Mouse (Mus musculus): ENCODE results near the gene Rpl13a.
"Not testable (repeated sequence)": the region's sequence is repeated elsewhere in the genome, so short reads cannot be mapped to it uniquely, and the experiment has no call there.

Gene Rpl13a

DNA sequence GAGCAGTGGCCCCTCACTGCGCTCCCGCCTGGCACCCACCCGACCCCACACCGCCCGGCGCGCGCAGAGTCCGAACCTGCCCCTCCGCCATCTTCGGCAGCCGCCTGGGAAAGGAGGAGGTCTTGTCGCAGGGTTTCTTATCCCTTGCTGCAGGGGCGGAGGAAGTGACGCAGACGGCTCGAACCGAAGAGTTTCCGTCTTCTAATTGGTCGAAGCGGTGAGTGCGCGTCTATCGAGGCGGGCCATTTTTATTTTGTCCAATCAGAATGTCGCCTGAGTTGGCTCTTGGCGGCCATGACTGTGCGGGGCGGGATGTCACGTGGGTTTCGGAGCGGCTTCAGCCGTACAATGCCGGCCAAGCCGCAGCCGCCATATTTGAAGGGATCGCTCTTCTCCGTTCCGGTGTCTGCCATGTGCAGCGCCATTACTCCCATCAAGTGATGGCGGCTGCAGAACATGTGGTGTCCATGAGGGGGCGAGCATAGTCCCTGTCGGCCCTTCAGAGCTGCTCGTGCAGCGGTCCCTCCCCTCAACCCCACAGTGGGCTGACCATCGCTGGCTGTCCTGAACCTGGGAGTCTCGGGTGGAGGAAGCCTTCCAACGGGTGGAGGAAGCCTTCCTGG, at the start of gene Rpl13a:
Rpl13a (minus strand) TSS at position 138 of the 623 bp plus-strand sequence.
- DNase-seq (ENCODE audit: low spot score) = peak; percentile 100

DNA sequence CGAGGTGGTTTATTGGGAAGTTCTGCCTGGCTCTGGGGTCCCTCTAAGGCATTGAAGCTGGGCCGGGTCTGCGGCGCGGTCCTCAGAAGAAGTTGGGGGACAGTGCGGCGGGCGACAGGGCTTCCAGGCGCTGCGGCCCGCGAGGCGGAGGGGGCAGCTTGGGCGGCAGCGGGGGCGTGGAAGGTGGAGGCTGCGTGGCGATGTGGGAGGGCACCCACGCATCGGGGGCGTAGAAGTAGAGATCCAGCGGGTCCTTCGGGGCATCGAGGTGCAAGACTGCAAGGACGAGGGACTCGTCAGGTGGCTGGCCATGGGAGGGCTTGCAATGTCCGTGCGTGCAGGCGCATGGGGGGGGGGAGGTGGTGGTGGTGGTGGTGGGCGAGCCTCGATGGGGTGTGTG, 47.8 kb upstream of the Rpl13a start:
- no peak for DNase-seq (ENCODE audit: low spot score)

DNA sequence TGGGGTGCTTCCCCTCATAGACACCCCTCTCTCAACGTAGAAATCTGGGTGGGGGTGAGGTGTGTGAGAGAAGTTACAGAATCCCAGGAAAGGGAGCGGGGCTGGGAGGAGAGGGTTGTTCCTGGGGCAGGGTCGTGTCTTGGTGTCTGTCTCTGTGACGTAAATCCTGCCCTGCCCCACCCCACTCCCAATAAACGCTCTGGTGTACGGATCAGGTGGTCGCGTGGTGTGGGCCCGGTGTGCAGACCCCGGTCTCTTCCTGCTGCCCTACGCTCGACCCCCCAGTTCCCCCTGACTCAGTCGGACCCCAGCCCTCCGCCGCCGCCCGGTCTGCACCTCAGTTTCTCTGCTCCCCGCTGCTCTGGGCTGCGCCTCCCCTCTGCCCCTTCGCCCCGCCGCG, 47.4 kb upstream of the Rpl13a start:
- no peak for DNase-seq (ENCODE audit: low spot score)

DNA sequence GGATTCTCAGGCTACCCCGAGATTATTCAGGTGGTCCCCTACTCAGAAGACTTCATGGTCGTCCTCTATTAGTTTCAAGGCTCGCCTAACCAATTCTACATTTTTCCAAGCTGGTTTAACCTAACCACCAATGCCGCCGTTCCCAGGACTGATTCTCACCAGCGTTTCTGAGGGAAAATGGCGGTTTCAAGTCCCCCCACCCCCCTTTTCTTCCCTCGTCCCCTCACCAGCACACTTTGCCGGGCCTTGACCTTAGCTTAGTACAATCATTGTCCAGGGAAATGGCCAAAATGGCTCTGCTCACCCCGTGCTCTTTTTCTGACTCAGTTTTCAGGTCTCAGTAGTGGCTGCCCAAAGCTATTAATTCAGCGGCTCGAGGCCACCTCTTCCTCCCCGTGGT, 46.8 kb upstream of the Rpl13a start:
- peak; percentile 42 for DNase-seq (ENCODE audit: low spot score)

DNA sequence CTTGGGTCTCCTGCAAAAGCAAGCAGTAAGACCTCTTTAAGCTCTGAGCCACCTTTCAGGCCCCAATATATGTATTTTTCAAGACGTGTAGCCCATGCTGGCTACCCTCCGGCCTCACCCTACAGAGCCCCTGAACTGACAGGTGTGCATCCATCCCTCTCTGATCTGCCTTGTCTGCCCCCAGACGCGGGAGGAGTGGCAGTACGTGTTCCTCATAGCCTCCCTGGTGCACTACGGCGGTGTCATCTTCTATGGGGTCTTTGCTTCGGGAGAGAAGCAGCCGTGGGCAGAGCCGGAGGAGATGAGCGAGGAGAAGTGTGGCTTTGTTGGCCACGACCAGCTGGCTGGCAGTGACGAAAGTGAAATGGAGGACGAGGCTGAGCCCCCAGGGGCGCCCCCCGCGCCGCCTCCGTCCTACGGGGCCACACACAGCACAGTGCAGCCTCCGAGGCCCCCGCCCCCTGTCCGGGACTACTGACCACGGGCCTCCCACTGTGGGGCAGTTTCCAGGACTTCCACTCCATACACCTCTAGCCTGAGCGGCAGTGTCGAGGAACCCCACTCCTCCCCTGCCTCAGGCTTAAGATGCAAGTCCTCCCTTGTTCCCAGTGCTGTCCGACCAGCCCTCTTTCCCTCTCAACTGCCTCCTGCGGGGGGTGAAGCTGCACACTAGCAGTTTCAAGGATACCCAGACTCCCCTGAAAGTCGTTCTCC, 46.2 kb upstream of the Rpl13a start:
- peak; percentile 36 for DNase-seq (ENCODE audit: low spot score)

DNA sequence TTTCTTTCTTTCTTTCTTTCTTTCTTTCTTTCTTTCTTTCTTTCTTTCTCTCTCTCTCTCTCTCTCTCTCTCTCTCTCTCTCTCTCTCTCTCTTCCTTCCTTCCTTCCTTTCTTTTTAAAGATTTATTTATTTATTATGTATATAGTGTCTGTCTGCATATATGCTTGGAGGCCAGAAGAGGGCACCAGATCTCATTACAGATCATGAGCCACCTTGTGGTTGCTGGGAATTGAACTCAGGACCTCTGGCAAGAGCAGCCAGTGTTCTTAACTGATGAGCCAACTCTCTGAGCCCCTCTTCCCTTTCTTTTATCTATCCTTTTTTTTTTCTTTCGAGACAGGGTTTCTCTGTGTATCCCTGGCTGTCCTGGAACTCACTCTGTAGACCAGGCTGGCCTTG, 45.2 kb upstream of the Rpl13a start:
- DNase-seq (ENCODE audit: low spot score) = not testable (repeated sequence)

DNA sequence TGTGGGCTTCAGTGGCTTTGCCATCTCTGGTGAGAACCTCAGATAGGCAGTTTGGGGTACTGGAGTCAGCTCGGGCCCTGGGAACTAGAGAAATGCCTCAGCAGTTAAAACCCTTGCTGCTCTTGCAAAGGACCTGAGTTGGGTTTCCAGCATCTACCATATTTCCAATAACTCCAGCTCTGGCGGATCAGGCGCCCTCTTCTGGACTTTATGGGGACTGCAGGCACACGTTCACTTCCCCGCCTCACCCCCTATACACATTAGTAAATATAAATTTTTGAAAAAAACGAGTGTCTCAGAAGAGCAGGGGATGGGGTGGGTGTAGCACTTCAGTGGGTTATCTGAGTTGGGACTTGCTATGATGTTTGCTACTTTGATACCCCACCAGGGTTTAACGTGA, 44.4 kb upstream of the Rpl13a start:
- DNase-seq (ENCODE audit: low spot score) = no peak

DNA sequence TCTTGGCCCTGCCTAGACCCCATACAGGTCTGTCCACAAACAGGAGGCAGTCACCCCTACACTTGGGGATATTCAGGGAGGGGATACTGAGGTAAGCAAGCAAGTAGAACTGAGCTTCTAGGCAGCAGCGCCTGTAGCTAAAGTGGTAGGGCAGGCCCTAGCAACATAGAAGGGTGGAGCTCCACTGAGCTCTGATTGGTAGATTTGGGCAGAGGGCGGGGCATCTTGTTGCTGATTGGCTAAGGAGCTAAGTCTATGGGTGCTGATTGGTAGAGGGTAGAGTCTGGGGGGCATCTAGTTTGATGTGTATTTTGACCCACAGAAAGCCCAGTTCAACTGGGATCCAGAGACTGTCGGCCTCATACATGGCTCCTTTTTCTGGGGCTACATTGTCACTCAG, 40.9 kb upstream of the Rpl13a start:
- no peak for DNase-seq (ENCODE audit: low spot score)

DNA sequence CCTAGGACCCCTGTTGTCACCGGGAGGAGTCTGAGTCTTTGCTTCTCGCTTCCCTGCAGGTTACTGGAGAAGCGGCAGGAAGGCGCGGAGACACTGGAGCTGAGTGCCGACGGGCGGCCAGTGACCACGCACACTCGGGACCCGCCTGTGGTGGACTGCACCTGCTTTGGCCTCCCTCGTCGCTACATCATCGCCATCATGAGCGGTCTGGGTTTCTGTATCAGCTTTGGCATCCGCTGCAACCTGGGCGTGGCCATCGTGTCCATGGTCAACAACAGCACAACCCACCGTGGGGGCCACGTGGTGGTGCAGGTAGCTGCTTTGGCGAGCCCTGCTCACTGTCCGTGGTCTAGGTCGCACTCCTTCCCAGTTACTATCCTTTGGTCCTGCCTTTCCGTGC, 40.1 kb upstream of the Rpl13a start:
- no peak for DNase-seq (ENCODE audit: low spot score)

DNA sequence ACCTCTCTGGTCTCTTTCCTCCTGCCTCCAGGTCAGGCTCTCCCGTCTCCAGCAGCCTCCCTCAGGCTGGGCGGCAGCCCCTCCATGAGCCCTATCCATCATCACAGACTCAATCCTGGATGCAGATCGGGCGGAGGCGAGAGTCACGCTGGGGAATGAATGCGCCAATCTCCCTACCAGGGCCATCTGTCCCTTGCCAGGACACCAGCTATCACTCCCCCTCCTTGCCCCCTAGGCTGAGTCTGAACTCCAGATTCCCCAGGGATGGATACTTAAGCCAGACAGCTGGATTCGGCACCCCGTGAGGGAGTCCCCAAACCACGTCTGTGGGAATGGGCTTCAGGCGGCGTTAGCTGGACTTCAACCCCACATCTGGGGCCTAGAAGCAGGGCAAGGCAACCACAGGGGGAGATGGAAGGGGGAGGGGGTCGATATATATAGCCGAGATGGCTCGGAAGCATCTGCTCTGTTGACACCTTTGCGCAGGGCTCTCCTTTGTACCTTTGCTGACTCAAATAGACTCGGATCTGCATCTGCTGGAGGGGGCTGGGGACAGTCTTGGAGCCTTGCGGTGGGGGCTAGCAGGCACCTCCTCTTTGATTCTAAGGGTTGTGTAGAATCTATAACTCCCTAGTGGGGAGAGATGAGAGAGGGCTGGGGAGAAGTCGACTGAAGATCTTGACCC, 39.3 kb upstream of the Rpl13a start:
- DNase-seq (ENCODE audit: low spot score) = no peak

DNA sequence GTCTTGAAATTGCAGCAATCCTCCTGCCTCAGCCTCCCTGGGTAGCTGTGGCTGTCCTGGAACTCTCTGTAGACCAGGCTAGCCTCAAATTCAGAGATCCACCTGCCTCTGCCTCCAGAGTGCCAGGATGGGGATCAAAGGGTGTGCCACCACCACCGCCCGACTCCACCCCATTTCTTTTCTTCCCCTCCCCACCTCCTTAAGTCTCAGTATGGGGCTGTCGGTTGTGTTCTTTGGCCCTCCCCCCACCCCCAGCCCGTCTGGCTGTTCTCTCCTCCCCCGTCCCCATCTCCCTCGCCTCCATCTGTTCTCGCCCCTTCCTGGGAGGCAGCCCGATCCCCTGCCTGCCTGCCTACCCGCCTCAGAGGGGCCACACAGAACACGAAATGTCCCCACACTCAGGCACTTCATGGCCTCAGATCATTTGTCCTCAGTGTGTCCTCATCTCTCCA, 38.4 kb upstream of the Rpl13a start:
- no peak for DNase-seq (ENCODE audit: low spot score)

DNA sequence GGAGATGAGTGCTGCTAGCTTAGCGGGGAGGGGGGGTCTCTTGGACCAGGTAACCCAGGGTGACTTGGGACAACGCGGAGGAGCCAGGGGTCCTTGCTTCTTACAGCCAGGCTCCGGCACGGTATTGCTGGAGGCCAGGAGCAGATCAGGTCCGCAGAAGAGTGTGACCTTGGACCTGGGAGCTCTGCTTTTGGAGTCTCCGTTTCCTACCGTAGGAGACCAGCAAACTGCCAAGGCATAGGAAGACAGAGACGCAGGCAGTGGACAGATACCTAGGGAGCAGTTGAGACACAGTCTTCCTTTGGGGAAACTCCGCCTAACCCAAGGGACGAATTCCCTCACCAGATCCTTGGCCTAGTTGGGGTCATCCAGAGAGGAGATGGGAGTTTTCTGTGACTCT, 37.1 kb upstream of the Rpl13a start:
- DNase-seq (ENCODE audit: low spot score) = no peak

DNA sequence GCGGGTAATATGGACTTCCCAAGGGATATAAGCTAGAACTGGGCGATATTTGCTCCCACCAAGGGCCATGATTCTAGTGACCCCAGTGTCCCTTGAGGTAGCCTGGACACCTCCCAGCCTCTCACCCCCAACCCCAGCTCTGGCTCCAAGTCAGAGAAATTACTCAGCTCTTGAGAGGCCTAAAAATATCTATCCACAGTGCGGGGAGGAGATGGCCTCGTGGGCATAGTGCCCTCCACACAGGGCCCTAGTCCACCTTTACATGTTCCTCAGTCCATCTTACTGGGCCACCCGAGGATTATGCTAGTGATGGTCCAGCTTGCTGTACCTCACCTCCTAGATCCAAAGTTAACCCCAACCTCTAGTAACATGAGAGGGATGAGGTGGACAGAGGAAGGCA, 36.3 kb upstream of the Rpl13a start:
- DNase-seq (ENCODE audit: low spot score) = no peak

DNA sequence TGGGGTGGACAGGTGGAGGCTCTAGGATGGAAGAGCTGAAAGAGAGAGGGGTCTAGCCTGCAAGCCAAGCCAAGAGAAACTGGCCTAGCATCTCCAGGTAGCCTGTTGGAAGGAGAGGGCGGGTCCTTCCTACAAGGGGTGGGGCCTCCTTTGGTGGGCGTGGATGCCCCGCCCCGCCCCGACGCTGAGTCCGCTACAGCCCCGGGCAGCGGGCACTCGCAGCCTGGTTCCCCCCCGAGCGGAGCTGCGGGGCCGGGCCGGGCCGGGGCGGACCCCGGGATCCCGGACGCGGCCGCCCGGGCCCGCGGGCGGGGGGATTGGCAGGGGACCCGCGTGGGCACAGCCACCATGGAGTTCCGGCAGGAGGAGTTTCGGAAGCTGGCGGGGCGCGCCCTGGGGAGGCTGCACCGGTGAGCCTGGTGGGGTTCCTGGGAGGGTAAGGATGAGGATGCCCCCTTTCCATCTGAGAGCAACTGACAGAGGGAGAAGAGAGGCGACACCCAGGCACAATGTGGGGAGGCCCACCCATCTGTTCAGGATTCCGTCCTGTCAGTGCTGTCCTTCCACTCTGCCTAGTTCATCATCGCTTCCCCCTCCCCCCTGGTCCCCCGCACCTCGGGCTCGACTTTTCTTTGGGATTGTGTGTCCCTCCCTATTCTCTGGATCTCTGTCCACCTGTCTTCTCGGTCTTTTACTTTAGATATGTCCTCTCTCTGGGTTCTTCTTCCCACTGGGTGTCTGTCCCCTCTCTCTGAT, 35.4 kb upstream of the Rpl13a start, which contains the start of gene Slc17a7:
Slc17a7 (plus strand) TSS at position 215 of the 756 bp plus-strand sequence.
- peak; percentile 59 for DNase-seq (ENCODE audit: low spot score)

DNA sequence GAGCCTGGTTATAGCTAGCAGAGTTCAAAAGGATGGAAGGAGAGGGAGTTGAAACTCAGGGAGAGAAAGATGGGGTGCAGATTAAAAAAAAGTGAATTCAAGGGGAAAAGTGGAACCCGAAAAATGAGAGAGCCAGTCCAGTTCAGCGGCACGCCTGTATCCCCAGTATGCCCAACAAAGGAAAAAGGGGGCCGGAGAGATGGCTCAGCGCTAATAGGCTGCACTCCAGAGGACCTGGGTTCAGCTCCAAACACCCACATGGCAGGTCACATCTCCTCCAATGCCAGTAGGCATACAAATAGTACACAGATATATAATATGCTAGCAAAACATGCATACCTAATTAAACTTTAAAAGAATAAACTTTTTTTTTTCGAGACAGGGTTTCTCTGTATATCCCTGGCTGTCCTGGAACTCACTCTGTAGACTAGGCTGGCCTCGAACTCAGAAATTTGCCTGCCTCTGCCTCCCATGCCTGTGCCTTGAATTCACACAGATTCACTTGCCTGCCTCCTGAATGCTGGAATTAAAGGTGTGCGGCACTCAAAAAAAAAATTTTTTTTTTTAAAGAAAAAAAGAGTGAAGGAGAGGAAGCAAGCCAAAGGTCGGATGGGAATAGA, 34.5 kb upstream of the Rpl13a start:
- no peak for DNase-seq (ENCODE audit: low spot score)

DNA sequence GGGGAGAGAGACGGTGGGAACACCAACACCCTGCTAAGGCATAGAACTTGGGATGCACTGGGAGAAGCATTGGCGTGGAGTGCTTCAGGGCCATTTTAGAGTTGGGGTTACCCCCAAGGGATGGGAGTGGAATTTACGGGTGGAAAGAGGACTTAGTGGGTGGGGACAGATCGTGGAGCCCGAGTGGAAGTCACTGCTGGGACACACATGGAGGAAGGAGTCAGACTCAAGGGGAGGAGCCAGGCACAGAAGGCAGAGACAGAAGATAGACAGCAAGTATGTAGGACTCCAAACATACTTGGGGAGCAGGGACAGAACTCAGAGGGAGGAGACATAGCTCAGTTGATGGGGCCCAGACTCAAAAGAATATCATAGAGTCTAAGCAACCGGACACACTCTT, 34.0 kb upstream of the Rpl13a start:
- no peak for DNase-seq (ENCODE audit: low spot score)

DNA sequence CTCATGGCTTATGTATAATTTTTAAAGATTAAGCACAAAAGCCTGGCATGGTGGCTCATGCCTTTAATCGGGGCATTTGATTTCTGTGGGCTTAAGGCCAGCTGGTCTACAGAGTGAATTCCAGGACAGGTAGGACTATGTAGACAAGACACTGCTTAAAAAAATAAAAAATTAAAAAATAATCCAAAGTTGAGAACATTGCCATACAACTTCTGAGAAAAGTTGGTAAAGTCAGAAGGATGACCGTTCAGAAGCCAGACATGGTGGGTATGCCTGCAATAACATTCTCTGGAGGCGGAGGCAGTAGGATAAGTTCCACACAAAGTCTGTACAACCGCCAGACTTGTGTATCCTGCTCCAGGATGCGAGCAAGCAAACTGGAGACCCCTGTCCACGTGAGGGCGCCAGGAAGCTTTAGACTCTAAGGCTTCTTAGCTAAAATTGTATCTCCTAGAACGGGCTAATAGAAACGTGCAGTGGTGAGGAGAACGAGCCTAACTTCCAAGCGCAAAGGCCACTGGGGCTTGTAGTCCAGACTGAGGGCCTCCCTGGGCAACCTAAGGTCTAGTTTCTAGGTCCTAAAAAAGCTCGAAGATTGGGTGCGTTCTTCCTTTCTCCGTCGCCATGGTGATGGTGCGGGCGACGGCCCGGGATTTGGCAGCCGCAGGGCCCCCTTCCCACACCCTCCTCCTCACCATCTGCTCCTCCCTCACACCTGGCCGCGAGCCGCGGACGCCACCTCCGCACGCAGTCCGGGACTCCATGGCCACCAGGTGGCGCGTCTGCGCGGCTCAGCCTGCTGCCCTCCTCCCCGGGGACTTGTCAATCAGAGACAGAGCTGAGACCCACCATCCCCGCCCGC, 33.3 kb upstream of the Rpl13a start:
- DNase-seq (ENCODE audit: low spot score) = peak; percentile 95

DNA sequence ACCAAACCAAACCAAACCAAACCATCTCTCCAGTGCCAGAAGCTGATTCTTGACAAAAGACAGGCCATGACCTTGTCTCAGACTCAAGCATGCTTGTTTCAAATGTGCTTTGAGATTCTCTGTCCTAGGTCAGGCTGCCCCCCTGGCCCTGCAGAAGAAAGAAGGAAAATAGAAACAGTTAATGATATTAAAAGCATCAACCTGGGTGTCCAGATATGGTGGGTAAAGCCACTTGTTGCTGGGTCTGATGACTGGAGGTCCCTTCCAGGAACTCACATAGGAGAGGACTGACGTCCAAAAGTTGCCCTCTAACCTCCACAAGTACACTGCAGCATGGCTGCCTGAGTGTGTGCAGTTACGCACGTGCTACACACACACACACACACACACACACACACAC, 32.3 kb upstream of the Rpl13a start:
- DNase-seq (ENCODE audit: low spot score) = no peak

DNA sequence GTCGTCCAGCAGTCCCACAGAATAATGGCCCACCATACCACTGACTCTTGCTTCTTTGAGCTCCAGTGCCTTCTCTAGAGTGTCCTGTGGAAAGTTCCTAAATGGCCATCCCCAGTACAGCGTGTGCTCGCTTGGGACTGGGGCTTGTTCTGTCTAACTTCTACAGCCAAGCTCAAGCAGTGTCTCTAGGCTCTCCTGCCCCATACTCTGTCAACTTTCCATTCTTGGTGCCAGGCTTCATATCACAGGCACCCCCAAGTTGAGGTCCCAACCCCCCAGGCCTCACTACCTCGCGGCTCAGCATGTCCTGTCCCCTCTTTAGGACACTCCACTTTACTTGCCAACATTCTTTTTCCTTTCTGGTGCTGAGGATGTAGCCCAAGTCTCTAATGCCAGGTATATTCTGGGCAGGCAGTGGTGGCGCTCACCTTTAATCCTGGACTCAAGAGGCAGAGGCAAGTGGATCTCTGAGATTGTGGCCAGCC, 31.8 kb upstream of the Rpl13a start:
- no peak for DNase-seq (ENCODE audit: low spot score)

DNA sequence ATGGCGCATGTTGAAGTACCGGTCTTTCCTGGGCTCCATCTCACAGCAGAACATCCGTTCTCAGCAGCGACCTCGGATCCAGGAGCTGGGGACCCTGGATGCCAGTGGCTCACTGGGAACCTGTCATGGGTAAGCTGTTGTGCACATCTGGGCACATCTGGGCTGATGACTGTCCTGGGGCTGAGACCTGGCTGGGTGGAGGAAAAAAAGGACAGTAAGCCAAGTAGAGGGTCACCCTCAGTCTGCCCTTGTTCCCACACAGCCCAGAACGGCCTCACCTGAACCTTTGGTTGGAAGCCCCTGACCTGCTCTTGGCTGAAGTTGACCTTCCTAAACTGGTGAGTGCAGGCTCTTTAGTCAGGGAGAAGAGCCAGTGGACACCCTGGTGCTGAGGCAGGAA, 30.4 kb upstream of the Rpl13a start:
- no peak for DNase-seq (ENCODE audit: low spot score)

DNA sequence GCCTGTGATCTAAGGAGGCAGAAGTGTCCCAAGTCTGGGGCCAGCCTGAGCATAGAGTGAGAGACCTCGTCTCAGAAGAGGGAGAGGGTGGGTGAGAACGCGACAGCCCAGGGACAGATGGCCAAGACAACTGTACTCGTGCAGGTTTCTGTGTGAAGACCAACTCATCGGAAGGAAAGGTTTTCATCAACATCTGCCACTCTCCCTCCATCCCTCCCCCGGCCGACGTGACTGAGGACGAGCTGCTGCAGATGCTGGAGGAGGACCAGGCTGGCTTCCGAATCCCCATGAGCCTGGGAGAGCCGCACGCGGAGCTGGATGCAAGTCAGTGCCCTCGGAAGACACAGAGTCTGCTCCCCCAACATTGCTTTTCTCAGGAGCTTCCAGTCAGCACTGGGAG, 28.9 kb upstream of the Rpl13a start:
- no peak for DNase-seq (ENCODE audit: low spot score)
